Mouse (Mus musculus) myocyte (in vitro differentiated cells): ENCODE results near the gene Dgat2. TPM values are rescaled to one million over a fixed set of nuclear protein-coding genes. Genes with fewer than 3 reads are reported as not detected.

Experiments used
- H3K27me3 ChIP-seq: one replicate; pipeline ENCODE4 v1.6.1; 2011; ENCODE audit not compliant: control insufficient read depth, insufficient read depth, insufficient read length
- H3K36me3 ChIP-seq: one replicate; pipeline ENCODE4 v1.6.1; 2011; ENCODE audit not compliant: control insufficient read depth, insufficient read depth
- H3K4me2 ChIP-seq: one replicate; pipeline ENCODE4 v1.6.1; 2011; ENCODE audit warnings: low read depth, control low read depth
- H3K4me3 ChIP-seq: one replicate; pipeline ENCODE4 v1.5.1; 2011; ENCODE audit warnings: mild to moderate bottlenecking, control low read depth, moderate library complexity
- H3K79me2 ChIP-seq: one replicate; pipeline ENCODE4 v1.6.1; 2011; ENCODE audit not compliant: control insufficient read depth, insufficient read depth
- H3ac ChIP-seq: one replicate; pipeline ENCODE4 v1.6.1; 2011; ENCODE audit not compliant: control insufficient read depth, insufficient read length
- CEBPB ChIP-seq: IDR thresholded peaks from 2 replicates; pipeline ENCODE4 v1.6.1; 2011; ENCODE audit warnings: mild to moderate bottlenecking, moderate library complexity; ENCODE audit not compliant: poor library complexity, insufficient read depth, severe bottlenecking
- E2F4 ChIP-seq: IDR thresholded peaks from one replicate; pipeline ENCODE4 v1.6.1; 2011; ENCODE audit warnings: mild to moderate bottlenecking, control low read depth, moderate library complexity; ENCODE audit not compliant: insufficient read depth
- MAX ChIP-seq: IDR thresholded peaks from one replicate; pipeline ENCODE4 v1.6.1; 2011; ENCODE audit warnings: low read depth, mild to moderate bottlenecking, control low read depth
- MYOD1 ChIP-seq, 3 experiments: IDR thresholded peaks; one replicate each; pipeline ENCODE4 v1.6.1; 2011; ENCODE audit warnings: control low read depth in 2 of 3, low read depth in 2 of 3, mild to moderate bottlenecking in 2 of 3, moderate library complexity in 1 of 3; ENCODE audit not compliant: insufficient read length in 2 of 3, control insufficient read depth in 1 of 3
- MYOG ChIP-seq, 3 experiments: IDR thresholded peaks; one replicate each; pipeline ENCODE4 v1.6.1; 2011; ENCODE audit warnings: control low read depth in 2 of 3, low read depth in 2 of 3, mild to moderate bottlenecking in 2 of 3; ENCODE audit not compliant: insufficient read length in 2 of 3, control insufficient read depth in 1 of 3, insufficient read depth in 1 of 3
- POLR2A ChIP-seq: IDR thresholded peaks from one replicate; pipeline ENCODE4 v1.6.1; 2011; ENCODE audit warnings: low read depth, mild to moderate bottlenecking, control low read depth, moderate library complexity; ENCODE audit not compliant: insufficient read length
- POLR2AphosphoS2 ChIP-seq: IDR thresholded peaks from one replicate; pipeline ENCODE4 v1.6.1; 2011; ENCODE audit warnings: low read depth, control low read depth; ENCODE audit not compliant: insufficient read length
- REST ChIP-seq: IDR thresholded peaks from one replicate; pipeline ENCODE4 v1.6.1; 2011; ENCODE audit warnings: mild to moderate bottlenecking, control low read depth, moderate library complexity; ENCODE audit not compliant: insufficient read depth, insufficient read length
- SRF ChIP-seq: IDR thresholded peaks from one replicate; pipeline ENCODE4 v1.6.1; 2011; ENCODE audit warnings: low read depth; ENCODE audit not compliant: control insufficient read depth, insufficient read length
- TCF12 ChIP-seq: IDR thresholded peaks from one replicate; pipeline ENCODE4 v1.6.1; 2011; ENCODE audit warnings: mild to moderate bottlenecking, control low read depth; ENCODE audit not compliant: poor library complexity, insufficient read depth, severe bottlenecking
- TCF3 ChIP-seq: IDR thresholded peaks from one replicate; pipeline ENCODE4 v1.6.1; 2011; ENCODE audit warnings: low read depth, control low read depth; ENCODE audit not compliant: insufficient read length
- USF1 ChIP-seq: IDR thresholded peaks from one replicate; pipeline ENCODE4 v1.6.1; 2011; ENCODE audit warnings: low read depth, mild to moderate bottlenecking, control low read depth, moderate library complexity
- polyA plus RNA-seq: library from polyadenylated mRNA; unstranded; fragments of >200 nt; fragmentation: generic; extraction: Trizol; gene quantifications from one replicate; pipeline ENCODE4 v1.2.1, GENCODE M21; 2012; ENCODE audit warnings: missing spikeins

Dgat2 gene
- polyA plus RNA-seq, 1 experiment: 6.9 TPM

GRCm38 (mm10) chr7:99120082-99120481 is 62.4 kb downstream of the Dgat2 start:
- no peaks in the 10 kb centered on the region for H3K36me3 ChIP-seq
- H3K27me3 ChIP-seq: no peaks in the 10 kb centered on the region
- H3K4me2 ChIP-seq: no peak overlapping the region
- H3K79me2 ChIP-seq: peaks cover 15% of the 10 kb centered on the region
- no peak overlapping the region for H3ac ChIP-seq
- H3K4me3 ChIP-seq: no peak overlapping the region
- TF ChIP-seq MYOD1 (IDR thresholded peaks at IDR 0.05; ENCODE audit: control insufficient read depth in 1 of 3, insufficient read length in 2 of 3, low read depth in 2 of 3): no peak
- no peak for TF ChIP-seq CEBPB
- no peak for TF ChIP-seq POLR2AphosphoS2
- TF ChIP-seq TCF3: no peak
- TF ChIP-seq E2F4: no peak
- no peak for TF ChIP-seq TCF12
- no peak for TF ChIP-seq MAX
- TF ChIP-seq MYOG (IDR thresholded peaks at IDR 0.05; ENCODE audit: control insufficient read depth in 1 of 3, insufficient read depth in 1 of 3, insufficient read length in 2 of 3, low read depth in 2 of 3): no peak
- TF ChIP-seq SRF: no peak
- no peak for TF ChIP-seq REST

GRCm38 (mm10) chr7:99116781-99117180 is 65.7 kb downstream of the Dgat2 start:
- H3ac ChIP-seq: no peak overlapping the region
- no peak overlapping the region for H3K4me2 ChIP-seq
- TF ChIP-seq REST: no peak
- TF ChIP-seq TCF3: no peak
- no peak for TF ChIP-seq TCF12
- no peak for TF ChIP-seq MYOD1 (IDR thresholded peaks at IDR 0.05; ENCODE audit: control insufficient read depth in 1 of 3, insufficient read length in 2 of 3, low read depth in 2 of 3)
- TF ChIP-seq SRF: no peak
- TF ChIP-seq E2F4: no peak
- no peak for TF ChIP-seq CEBPB
- no peak for TF ChIP-seq MYOG (IDR thresholded peaks at IDR 0.05; ENCODE audit: control insufficient read depth in 1 of 3, insufficient read depth in 1 of 3, insufficient read length in 2 of 3, low read depth in 2 of 3)
- no peaks in the 10 kb centered on the region for H3K27me3 ChIP-seq
- H3K4me3 ChIP-seq: no peak overlapping the region
- H3K36me3 ChIP-seq: no peaks in the 10 kb centered on the region
- no peaks in the 10 kb centered on the region for H3K79me2 ChIP-seq

- TF ChIP-seq SRF: no peak
- TF ChIP-seq E2F4: no peak
- TF ChIP-seq REST: no peak
- TF ChIP-seq MAX: no peak
- no peak for TF ChIP-seq POLR2A
- no peak for TF ChIP-seq TCF3
- TF ChIP-seq MYOD1 (IDR thresholded peaks at IDR 0.05; ENCODE audit: control insufficient read depth in 1 of 3, insufficient read length in 2 of 3, low read depth in 2 of 3): no peak
- no peak for TF ChIP-seq MYOG (IDR thresholded peaks at IDR 0.05; ENCODE audit: control insufficient read depth in 1 of 3, insufficient read depth in 1 of 3, insufficient read length in 2 of 3, low read depth in 2 of 3)
- no peak for TF ChIP-seq USF1
- no peak for TF ChIP-seq TCF12
- TF ChIP-seq CEBPB: no peak
- TF ChIP-seq POLR2AphosphoS2: no peak
- H3K79me2 ChIP-seq: no peaks in the 10 kb centered on the region
- H3ac ChIP-seq: no peak overlapping the region
- no peaks in the 10 kb centered on the region for H3K27me3 ChIP-seq
- no peak overlapping the region for H3K4me3 ChIP-seq
- H3K4me2 ChIP-seq: no peak overlapping the region
- H3K36me3 ChIP-seq: no peaks in the 10 kb centered on the region
These were observed 68.4 kb downstream of the Dgat2 start for GRCm38 (mm10) chr7:99114006-99114726.

- Histone ChIP-seq H3K36me3 (no peaks in the 10 kb centered on the region), H3ac (no peak overlapping the region)
These were observed 75.0 kb downstream of the Dgat2 start for GRCm38 (mm10) chr7:99107566-99107965.

GRCm38 (mm10) chr7:99106714-99107270 is 75.7 kb downstream of the Dgat2 start:
- no peak for TF ChIP-seq SRF
- TF ChIP-seq REST: no peak
- TF ChIP-seq TCF12: no peak
- TF ChIP-seq MAX: no peak
- TF ChIP-seq USF1: no peak
- TF ChIP-seq E2F4: no peak
- no peak for TF ChIP-seq MYOG (IDR thresholded peaks at IDR 0.05; ENCODE audit: control insufficient read depth in 1 of 3, insufficient read depth in 1 of 3, insufficient read length in 2 of 3, low read depth in 2 of 3)
- no peak for TF ChIP-seq POLR2A
- no peak for TF ChIP-seq MYOD1 (IDR thresholded peaks at IDR 0.05; ENCODE audit: control insufficient read depth in 1 of 3, insufficient read length in 2 of 3, low read depth in 2 of 3)
- TF ChIP-seq TCF3: no peak
- H3K79me2 ChIP-seq: no peaks in the 10 kb centered on the region
- H3ac ChIP-seq: no peak overlapping the region
- no peaks in the 10 kb centered on the region for H3K36me3 ChIP-seq
- no peaks in the 10 kb centered on the region for H3K27me3 ChIP-seq
- no peak overlapping the region for H3K4me3 ChIP-seq
- H3K4me2 ChIP-seq: no peak overlapping the region

More at GRCm38 (mm10) chr7:99107566-99107965, 75.0 kb downstream of the Dgat2 start:
- Histone ChIP-seq H3K27me3 (no peaks in the 10 kb centered on the region), H3K4me3 (no peak overlapping the region), H3K4me2 (no peak overlapping the region), H3K79me2 (no peaks in the 10 kb centered on the region)
- TF ChIP-seq TCF12 (no peak), POLR2AphosphoS2 (no peak), POLR2A (no peak)
